Mouse (Mus musculus) adrenal gland, adult 18-20 months (tissue): ENCODE results near the gene Iqgap1. TPM values are rescaled to one million over a fixed set of nuclear protein-coding genes. Genes with fewer than 3 reads are reported as not detected.

ENCODE experiments used
- DNase-seq, 2 experiments: peaks; one replicate each; pipeline ENCODE4 v3.0.0; 2021 to 2022; ENCODE audit warnings: low spot score in 2 of 2
- total RNA-seq, 2 experiments: library from RNA; stranded (reverse); gene quantifications; 1 replicate in 1 of 2; 2 replicates in 1 of 2; pipeline ENCODE4 v1.2.3; 2021

Gene Iqgap1
- total RNA-seq, 2 experiments from 2014 or later = 73.6 to 79.1 TPM

DNA sequence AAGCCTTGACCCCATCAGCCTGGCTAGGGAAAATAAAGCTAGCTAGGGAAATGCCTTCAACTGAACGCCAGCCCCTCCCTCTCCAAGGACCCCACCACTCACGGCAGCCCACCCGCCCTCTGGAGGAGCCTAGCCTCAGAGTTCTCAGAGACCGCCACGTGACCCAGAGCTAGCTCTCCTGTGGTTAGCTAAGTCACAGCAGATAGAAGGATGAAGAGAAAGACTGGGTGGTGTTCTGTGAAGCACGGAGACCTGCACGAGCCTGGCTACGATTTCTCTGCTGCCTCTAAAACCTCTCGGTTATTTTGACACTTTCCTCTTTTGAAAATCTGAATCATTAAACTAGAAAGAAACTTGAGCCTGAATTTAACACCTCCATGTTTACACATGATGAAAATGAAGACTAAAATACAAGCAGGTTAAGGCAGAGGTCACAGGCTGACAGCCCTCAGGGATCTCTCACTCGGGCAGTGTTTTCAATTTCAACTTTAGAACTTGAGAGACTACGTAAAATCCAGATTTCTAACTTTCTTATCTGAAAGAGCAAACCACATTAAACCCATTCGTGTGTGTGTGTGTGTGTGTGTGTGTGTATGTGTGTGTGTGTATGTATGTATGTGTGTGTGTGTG, 145.4 kb downstream of the Iqgap1 start:
- no peak for DNase-seq

DNA sequence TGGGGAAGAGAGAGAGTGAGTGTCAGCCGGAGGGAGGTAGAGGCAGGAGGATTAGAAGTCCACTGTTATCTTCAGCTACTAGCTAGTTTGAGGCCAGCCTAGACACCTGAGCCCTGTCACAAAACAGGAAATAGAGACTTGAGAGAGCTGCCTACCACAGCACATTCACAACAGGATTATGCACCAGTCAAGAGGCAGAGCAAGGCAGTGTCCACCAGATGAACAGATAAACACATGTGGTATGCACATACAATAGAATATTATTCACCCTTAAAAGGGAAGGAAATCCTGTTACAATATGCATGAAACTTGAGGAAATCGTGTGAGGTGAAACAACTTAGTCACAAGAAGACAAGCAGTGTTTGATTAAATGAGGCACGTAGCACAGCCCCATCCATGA, 153.5 kb downstream of the Iqgap1 start:
- no peak for DNase-seq

DNA sequence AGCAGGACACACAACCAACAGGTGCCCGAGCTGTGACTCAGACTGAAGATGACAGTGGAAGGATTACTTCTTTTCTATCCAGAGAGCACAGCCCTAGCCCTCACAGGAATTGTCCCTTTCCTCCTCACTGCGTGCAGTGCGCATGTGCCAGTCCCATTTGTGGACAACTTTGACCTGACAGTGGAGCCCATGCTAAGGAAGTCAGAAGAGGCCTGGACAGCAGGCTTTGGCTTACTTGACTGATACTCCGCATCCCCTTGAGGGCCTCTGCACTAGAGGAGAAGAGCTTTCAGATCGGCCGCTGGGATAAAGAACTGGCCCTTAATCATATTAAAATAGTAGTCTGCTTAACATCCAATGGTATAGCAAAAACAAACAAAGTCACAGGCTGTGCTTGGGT, 154.9 kb downstream of the Iqgap1 start:
- DNase-seq = no peak

DNA sequence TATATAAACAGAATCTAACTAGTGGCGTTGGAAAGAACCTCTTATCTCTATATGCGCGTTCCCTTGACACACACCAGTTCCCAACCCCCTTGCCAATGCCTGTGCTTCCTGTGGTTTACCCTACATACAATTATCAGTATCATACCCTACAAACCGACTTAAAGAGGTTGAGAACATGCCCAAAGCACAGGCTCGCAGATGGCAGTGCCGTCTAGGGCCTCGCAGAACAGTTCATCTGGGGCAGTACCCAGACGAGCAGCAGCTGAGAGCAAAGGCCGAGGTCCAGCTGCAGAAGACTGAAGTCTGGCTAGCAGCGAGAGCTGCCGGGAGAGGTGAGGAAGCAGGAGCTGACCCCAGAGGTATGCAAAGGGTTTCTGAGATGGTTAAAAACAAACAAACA, 158.6 kb downstream of the Iqgap1 start:
- DNase-seq = no peak

DNA sequence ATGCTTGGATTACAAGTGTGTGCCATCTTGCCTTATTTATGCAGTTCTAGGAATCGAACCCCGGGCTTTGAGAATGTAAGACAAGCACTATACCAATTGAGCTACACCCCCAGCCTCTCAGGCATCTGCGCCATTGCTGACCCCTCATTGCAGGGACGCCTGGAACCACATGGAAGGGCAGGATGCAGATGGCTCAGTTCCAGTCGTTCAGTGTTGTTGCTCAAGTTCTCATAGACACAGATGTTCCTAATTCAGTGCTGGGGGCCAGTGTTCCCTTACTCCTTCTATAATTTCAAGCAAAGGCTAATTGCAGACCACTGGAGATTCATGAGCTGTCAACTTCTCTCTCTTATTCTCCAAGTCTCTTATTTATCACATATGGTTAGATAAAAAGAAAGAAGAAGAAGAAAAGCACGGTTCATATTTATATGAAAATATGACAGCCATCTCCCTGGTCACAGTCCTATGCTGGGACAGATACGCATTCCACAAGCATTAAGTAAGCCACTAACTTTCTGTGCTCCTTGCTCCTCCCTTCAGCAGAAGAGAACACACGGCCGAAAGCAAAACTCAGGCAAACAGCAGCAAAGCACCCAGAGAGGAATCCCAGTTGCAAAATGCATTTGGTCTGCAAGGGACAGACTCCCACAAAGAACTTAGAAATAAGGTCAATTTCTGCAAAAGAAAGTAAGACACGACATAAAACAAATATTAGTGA, 159.4 kb downstream of the Iqgap1 start:
- no peak for DNase-seq

Other genes with a start within 250 kb of the Iqgap1 start
- 10 to 100 TPM; 20.5 to 24.9 TPM for gene Crtc3, start 137.1 kb downstream of the Iqgap1 start, total RNA-seq
- gene Zscan2, start 34.9 kb upstream of the Iqgap1 start, total RNA-seq = 1 to 10 TPM; 4.7 to 5.3 TPM
- gene Wdr73, start 75.3 kb upstream of the Iqgap1 start, total RNA-seq = 10 to 100 TPM; 12.6 to 15.6 TPM
- 1 to 10 TPM; 2.6 to 3.3 TPM for gene Nmb, start 79.1 kb upstream of the Iqgap1 start, total RNA-seq
- gene Sec11a, start 121.8 kb upstream of the Iqgap1 start, total RNA-seq = 10 to 100 TPM; 91.6 to 94.5 TPM
- gene Zfp592, start 167.7 kb upstream of the Iqgap1 start, total RNA-seq = 10 to 100 TPM; 25.4 to 35.8 TPM
- under 1 TPM; 0.17 to 0.48 TPM for gene Alpk3, start 231.6 kb upstream of the Iqgap1 start, total RNA-seq